Mouse (Mus musculus) common myeloid progenitor, adult 5-6 weeks (primary cell): ENCODE results near the gene Krt9. TPM values are rescaled to one million over a fixed set of nuclear protein-coding genes. Genes with fewer than 3 reads are reported as not detected.

Experiments used
- ATAC-seq: replicated peaks from 2 replicates; pipeline ENCODE4 v1.8.0; 2016; ENCODE audit warnings: low read depth, mild to moderate bottlenecking, moderate TSS enrichment, inconsistent platforms; ENCODE audit not compliant: poor library complexity, severe bottlenecking
- total RNA-seq: library from RNA; stranded (forward); fragments of 200-1000, 187-1606 nt; gene quantifications from 2 replicates; pipeline ENCODE4 v1.2.3, GENCODE M21; 2017

Gene Krt9
- total RNA-seq, 1 experiment from 2014 or later: not detected

- no peak for ATAC-seq
Observed at GRCm38 (mm10) chr11:100157331-100157730, 35.7 kb downstream of the Krt9 start.

GRCm38 (mm10) chr11:100155497-100156255, 37.4 kb downstream of the Krt9 start:
- no peak for ATAC-seq

GRCm38 (mm10) chr11:100148615-100149330, 44.3 kb downstream of the Krt9 start, which contains the start of gene Krt19:
TSS of gene Krt19 (minus strand) at chr11:100148665.
- ATAC-seq: no peak

- ATAC-seq: no peak
Observed at GRCm38 (mm10) chr11:100147566-100148353, 45.3 kb downstream of the Krt9 start.

GRCm38 (mm10) chr11:100145858-100146560, 47.0 kb downstream of the Krt9 start:
- no peak for ATAC-seq

GRCm38 (mm10) chr11:100145104-100145503, 47.9 kb downstream of the Krt9 start:
- no peak for ATAC-seq

- no peak for ATAC-seq
Observed at GRCm38 (mm10) chr11:100140966-100141365, 52.1 kb downstream of the Krt9 start.

- no peak for ATAC-seq
Observed at GRCm38 (mm10) chr11:100139391-100139790, 53.7 kb downstream of the Krt9 start.

- no peak for ATAC-seq
Observed at GRCm38 (mm10) chr11:100138809-100139208, 54.2 kb downstream of the Krt9 start.

- no peak for ATAC-seq
Observed at GRCm38 (mm10) chr11:100137693-100138092, 55.4 kb downstream of the Krt9 start.

Other genes starting within 250 kb of the Krt9 start
- gene Krtap9-5, start 244.8 kb downstream of the Krt9 start, total RNA-seq: not detected in 2 replicates
- gene Krtap29-1, start 214.2 kb downstream of the Krt9 start, total RNA-seq: not detected in 2 replicates
- gene Krtap16-1, start 206.6 kb downstream of the Krt9 start, total RNA-seq: not detected in 2 replicates
- gene Krtap17-1, start 199.3 kb downstream of the Krt9 start, total RNA-seq: not detected in 2 replicates
- not detected in 2 replicates for gene Krt33a, start 177.0 kb downstream of the Krt9 start, total RNA-seq
- gene Krt33b, start 163.4 kb downstream of the Krt9 start, total RNA-seq: not detected in 2 replicates
- not detected in 2 replicates for gene Krt34, start 151.7 kb downstream of the Krt9 start, total RNA-seq
- not detected in 2 replicates for gene Krt31, start 142.7 kb downstream of the Krt9 start, total RNA-seq
- not detected in 2 replicates for gene Krt32, start 105.0 kb downstream of the Krt9 start, total RNA-seq
- gene Krt35, start 97.0 kb downstream of the Krt9 start, total RNA-seq: not detected in 2 replicates
- not detected in 2 replicates for gene Krt36, start 87.6 kb downstream of the Krt9 start, total RNA-seq
- not detected in 2 replicates for gene Krt13, start 71.7 kb downstream of the Krt9 start, total RNA-seq
- not detected in 2 replicates for gene Krt15, start 57.3 kb downstream of the Krt9 start, total RNA-seq
- not detected in 2 replicates for gene Krt19, start 44.6 kb downstream of the Krt9 start, total RNA-seq
- not detected in 2 replicates for gene Krt14, start 14.3 kb upstream of the Krt9 start, total RNA-seq
- gene Krt16, start 55.7 kb upstream of the Krt9 start, total RNA-seq: not detected in 2 replicates
- not detected in 2 replicates for gene Krt17, start 67.8 kb upstream of the Krt9 start, total RNA-seq
- not detected in 2 replicates for gene Krt42, start 76.6 kb upstream of the Krt9 start, total RNA-seq
- gene Eif1, start 126.6 kb upstream of the Krt9 start, total RNA-seq: 220 and 411 TPM in 2 replicates
- gene Gast, start 141.2 kb upstream of the Krt9 start, total RNA-seq: not detected in 2 replicates
- gene Hap1, start 162.9 kb upstream of the Krt9 start, total RNA-seq: not detected in 2 replicates
- 1.9 and 2.5 TPM in 2 replicates for gene Jup, start 204.5 kb upstream of the Krt9 start, total RNA-seq
- 1.1 TPM in 1 of 2 replicates, not detected in the other for gene P3h4, start 221.6 kb upstream of the Krt9 start, total RNA-seq
- gene Fkbp10, start 222.5 kb upstream of the Krt9 start, total RNA-seq: not detected in 2 replicates
- gene Nt5c3b, start 248.6 kb upstream of the Krt9 start, total RNA-seq: 33.1 and 47.7 TPM in 2 replicates
- not detected in 2 replicates for gene Klhl10, start 248.7 kb upstream of the Krt9 start, total RNA-seq